Mouse (Mus musculus) left cerebral cortex, postnatal 14 days (tissue): Measurements from ENCODE around the gene Grin2b. TPM values are rescaled to one million over a fixed set of nuclear protein-coding genes. Genes with fewer than 3 reads are reported as not detected.
A peak's percentile ranks its signal among the peaks of the same experiment; 100 is the strongest.

Experiments used
- DNase-seq, 2 experiments: peaks; one replicate each; pipeline ENCODE4 v3.0.0; 2021 to 2022; ENCODE audit warnings: low spot score in 2 of 2, mixed read lengths in 1 of 2
- intact Hi-C: fragments of 180-260 bp; cut with DNase I; formaldehyde crosslinking; loops from one replicate; pipeline ENCODE4 v1.15.1; 2025
- long read RNA-seq, 2 experiments: library from polyadenylated mRNA; stranded (forward); transcript quantifications; one replicate each; pipeline ENCODE4 v2.0.0; 2021
- total RNA-seq, 2 experiments: library from RNA; stranded (reverse); gene quantifications; 2 replicates each; pipeline ENCODE4 v1.2.3; 2021

The Grin2b gene
- total RNA-seq = 100 to 1,000 TPM; 328 to 355 TPM
- long read RNA-seq, experiment 1, partial matches to known transcripts = 27 of 43 reads
- long read RNA-seq, experiment 1, other reads (novel, unspliced or antisense) = 16 of 43 reads
- long read RNA-seq, experiment 2, partial matches to known transcripts = 16 of 53 reads
- long read RNA-seq, experiment 2, other reads (novel, unspliced or antisense) = 37 of 53 reads

DNA sequence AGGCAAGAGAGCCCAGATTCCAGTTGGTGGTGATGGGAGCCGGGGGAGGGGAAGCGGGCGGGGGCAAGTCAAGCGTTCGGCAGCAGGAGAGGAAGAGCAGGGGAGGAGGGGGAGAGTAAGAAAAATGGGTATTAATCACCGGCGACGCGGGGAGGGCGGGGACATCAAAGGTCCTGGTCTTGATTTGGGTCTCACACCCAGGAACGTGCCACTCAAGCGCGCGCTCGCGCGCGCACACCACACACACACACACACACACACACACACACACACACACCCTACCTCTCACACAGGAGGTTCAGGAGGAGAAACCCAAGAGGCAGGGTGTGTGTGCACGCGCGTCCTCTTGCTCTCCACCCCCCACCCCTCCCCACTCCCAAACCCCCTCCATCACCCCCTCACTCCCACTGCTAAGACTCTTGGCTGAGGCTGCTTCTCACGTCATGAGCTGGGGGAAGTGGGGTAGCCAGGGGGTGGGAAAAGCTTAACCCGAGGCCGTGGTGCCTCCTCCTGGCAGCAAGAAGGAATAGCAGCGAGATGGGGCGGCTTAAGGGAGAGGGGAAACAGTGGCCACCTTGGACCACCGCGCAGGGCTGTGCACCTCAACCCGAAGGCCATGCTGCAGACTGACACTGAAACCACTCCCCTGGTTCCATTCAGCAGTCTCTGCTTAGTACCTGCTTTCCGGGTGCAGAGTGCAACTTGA lies at the start of gene Grin2b:
Grin2b (minus strand) TSS at position 321 of the 706 bp plus-strand sequence.
- intact Hi-C loops = loop anchor here (2.0 to 5.0 kb wide), 4 partner anchors 64 to 731 kb away; no protein-coding TSS in a partner anchor
- peak; percentile 77 to 78 for DNase-seq

DNA sequence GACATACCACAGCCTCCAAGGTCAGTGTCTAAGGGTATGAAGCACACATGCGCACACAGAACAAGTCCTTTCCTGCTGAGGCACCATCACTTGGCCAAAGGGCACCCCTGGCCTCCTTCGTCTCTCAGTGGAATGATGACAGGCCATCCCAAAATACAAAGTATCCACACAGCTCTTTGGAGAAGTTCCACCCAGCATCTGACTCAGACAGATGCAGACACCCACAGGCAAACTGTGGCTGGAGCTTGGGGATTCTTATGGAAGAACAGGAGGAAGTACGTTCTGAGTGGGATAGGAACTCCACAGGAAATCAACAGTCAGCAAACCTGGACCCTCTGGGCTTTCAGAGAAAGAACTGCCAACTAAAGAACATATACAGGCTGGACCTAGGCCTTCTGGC lies 48.6 kb upstream of the Grin2b start:
- intact Hi-C loops = no loop called here
- peak in 1 of 2 experiments; percentile 23 for DNase-seq

DNA sequence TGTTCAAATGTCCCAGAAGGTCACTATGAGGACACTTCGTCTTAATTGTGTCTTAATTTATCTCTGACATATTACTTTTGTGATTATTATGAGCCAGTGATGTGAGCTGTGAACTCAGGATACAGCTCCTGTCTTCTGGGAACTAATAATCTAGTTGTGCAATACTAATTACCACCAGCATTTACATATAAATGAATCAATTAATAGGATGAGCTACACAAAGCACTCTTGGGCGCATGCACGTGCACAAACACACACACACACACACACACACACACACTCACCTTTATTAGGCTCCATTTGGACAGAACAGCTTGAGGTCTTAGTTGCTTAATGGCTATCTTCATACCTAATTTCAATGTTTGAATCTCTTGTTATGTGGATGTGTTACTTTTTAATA lies 37.1 kb upstream of the Grin2b start:
- intact Hi-C loops = no loop called here
- no peak for DNase-seq

DNA sequence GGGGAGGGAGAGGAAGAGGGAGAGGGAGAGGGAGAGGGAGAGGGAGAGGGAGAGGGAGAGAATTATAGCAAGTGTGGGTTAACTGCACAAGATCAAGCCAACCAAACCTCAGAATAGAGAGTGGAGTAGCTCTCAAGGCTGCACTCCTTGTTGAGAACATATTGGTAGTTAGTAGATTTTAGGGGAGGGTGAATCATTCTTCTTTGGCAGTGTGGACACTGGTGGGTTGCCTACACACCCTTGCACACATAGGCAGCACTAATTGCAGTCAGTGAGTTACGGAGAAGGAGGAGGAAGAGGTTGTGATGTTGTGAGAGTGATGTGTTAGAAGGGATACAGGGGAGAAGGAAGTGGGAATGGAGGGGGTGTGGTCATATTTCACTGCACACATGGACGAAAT lies 26.5 kb upstream of the Grin2b start:
- intact Hi-C loops = no loop called here
- DNase-seq = no peak

DNA sequence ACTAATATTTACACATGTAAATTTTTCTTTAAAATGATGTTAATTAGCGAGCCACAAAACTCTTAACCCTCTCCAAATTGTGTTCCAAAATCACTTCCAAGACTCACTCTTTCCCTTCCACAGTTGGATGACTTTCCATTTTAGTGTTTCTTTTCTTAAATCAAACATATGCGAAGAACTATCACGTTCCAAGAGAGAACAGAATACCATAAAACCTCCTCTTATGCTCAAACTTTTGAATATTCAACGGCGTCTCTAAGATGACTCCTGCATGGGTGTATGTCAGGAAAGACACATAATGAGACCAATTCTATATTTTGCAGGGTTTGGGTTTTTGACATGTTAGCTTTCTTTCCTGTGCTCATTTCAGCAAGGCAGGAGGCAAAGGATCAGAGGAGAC lies 21.3 kb upstream of the Grin2b start:
- no peak for DNase-seq
- intact Hi-C loops = no loop called here

DNA sequence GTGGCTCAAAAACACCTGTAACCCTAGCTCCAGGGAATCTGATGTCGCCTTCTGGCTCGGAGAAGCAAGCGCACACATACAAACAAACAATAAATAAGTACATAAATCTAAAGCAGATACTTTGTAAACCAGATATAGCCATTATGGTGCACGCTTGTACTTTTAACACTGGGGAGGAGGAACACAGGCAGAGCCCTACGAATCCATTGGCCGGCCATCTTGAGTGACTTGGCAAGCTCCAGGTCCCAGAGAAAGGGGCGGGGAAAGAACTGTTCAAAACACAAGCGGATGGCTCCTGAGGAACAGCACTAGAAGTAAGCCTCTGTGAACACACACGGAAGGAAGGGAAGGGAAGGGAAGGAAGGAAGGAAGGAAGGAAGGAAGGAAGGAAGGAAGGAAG lies 4.8 kb upstream of the Grin2b start:
- intact Hi-C loops = no loop called here
- no peak for DNase-seq

DNA sequence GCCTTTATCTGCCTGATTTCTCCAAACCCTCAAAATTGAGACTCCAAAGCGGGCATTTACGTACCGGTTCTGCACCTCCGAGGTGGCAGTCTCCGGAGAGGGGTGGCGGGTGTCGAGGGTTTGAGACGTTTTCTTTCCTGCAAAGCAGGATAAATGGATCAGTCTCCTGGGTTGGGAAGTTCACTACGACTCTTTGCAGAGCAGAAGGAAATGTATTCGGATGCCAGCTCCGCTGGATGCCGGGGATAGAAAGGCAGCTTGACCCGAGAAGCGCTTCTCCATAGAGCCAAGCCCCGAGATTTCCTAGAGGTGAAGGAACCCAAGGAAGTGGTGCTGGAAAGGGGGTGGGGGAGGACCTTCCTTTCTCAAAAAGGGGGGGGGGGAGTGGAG lies 515 bp downstream of the Grin2b start:
- intact Hi-C loops = loop anchor here (2.0 to 5.0 kb wide), 4 partner anchors 65 to 730 kb away; no protein-coding TSS in a partner anchor
- peak in 1 of 2 experiments; percentile 39 for DNase-seq

DNA sequence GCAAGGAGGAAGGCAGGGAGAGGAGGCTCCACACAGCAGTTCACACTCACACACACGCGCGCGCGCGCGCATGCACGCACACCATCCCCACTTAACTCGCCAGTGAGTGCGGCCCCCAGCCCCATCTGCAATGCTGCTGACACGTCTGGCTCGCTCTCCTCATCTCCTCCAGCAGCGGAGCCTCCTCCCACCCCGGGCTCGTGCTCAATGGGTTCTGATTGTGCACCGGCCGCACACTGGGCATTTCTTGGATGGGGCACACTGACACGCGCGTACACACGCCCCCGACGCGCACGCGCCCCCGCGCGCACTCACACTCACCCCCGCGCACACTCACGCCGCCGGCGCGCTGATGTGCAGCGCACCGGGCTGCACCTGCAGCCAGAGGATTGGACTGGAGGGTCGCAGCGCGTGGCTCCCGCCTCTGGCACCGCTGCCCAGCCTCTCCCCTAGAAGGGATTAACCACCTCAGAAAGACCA lies 1.1 kb downstream of the Grin2b start:
- DNase-seq = peak; percentile 82 to 91
- intact Hi-C loops = loop anchor here (2.0 to 5.0 kb wide), 4 partner anchors 65 to 730 kb away; no protein-coding TSS in a partner anchor

DNA sequence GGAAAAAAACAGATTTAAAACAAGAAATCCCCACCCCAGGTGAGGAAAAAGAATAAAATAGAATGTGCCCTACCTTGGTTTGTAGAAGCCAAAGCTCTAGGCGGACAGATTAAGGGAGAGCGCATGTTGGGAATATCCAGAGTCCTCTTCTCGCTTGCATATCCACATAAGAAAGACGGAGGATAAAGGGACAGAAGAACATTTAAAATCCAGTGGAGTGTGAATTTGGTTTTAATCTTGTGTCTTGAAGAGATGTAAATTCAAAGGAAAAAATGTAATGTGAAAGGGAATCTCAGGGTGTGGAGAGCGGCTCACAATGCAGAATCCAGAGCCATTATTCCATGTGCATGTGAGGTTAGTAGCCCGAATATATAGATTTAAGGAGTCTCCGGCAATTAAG lies 2.0 kb downstream of the Grin2b start:
- DNase-seq = no peak
- intact Hi-C loops = loop anchor here (5.0 kb wide), 3 partner anchors 66 to 729 kb away; no protein-coding TSS in a partner anchor

DNA sequence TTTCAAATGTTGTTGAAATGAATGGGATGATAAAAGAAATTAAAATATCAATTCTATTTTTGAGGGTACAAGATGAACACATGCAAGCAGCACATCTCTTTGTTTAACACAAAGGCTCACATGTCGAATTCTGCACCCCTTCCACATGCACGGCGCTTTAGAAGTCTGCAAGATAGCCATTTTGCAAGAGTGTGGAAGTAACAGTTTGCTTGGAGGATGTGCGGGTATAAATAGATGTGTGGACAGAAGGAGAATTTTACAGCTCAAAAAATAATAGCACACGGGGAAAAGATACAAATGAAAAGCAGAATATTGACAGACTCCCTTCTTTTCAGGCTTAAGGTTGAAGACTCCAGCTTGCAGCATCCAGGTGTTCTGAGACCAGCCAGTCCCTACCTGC lies 2.9 kb downstream of the Grin2b start:
- intact Hi-C loops = loop anchor here (5.0 kb wide), 3 partner anchors 67 to 728 kb away; no protein-coding TSS in a partner anchor
- no peak for DNase-seq

DNA sequence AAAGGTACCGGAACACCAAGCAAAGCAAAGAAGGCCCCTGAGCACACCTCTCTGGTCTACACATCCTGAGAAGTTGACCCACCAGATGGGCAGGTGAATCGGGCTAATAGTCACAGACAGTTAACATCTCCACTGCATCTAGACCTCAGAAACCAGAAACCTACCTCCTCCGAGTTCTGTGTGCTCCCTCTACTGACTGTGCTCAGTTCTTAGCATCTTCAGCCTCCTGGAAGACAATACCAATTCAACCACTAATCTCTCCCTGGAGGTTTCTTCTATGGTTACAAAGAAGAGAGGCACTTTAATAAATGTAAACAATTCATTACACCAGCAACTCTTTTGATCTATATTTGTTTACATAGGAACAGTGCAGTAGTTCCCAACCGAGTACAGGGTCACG lies 6.0 kb downstream of the Grin2b start:
- intact Hi-C loops = no loop called here

DNA sequence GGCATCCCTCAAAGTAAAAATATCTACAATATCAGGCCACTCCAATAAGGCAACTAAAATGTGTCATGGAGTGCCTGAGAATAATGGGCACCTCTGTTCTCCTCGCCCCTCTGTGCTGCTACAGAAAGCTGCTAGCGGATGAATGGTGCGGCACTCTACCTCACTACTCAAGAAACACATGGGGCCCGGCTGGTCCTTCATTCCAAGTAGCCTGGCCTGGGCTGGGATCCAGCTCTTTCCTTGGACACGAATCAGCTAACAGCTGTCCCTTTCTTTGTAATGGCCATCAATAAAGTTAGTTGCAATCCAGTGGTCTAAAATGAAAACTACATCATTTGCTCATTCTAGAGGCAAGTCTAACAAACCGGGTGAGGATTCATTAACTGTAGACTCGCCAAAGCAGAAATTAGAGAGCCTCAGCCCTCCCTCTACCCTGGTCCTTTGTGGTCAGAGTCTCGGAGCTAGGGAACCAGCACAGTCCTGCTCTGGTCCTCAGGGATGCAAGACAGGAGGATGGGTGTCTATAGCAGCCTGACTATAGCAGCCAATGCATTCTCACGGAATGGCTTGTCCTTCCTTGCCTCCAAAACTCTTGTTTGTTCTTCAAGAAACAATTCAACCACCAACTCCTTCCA lies 7.8 kb downstream of the Grin2b start:
- intact Hi-C loops = no loop called here
- peak; percentile 58 to 65 for DNase-seq

More for the DNA sequence above, 6.0 kb downstream of the Grin2b start:
- DNase-seq = no peak

DNA sequence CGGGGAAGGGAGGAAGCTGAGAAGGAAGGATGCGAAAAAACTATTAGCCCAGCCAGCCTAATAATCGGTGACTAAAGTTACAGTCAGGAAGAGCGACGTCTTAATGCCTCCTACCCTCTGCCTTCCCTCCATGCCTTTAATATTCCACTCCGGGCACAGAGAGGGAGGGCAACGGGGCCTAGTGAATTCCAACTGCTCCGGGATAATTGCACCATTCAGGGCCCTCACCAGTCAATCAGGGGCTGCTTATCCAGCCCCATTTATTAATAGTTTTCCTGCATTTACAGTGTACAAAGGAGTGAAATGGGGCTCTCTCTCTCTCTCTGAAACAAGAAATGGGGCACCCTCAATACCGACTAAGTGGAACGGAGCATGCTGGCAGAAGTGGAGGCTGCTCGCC lies 11.2 kb downstream of the Grin2b start:
- DNase-seq = no peak
- intact Hi-C loops = loop anchor here (5.0 kb wide), 1 partner anchor 255 kb away; no protein-coding TSS in a partner anchor

DNA sequence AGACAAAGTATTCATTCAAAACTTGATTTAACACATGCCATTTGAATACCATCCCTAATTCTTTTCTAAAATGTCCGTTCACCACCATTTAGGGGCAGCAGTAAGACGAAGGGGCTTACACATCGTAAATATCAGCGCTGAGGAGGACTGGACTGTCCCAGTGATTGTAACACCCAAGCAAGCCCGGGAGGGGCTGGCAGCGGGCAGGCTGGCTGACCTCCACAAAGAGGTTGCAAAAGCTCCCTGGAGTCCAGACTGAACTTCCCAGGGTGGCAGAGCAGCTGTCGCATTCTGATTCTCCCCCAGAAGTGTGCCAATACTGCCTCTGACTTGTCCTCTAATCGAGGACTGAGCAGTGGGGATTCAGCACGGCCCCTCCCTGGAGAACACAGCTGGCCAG lies 19.9 kb downstream of the Grin2b start:
- DNase-seq = no peak
- intact Hi-C loops = no loop called here

DNA sequence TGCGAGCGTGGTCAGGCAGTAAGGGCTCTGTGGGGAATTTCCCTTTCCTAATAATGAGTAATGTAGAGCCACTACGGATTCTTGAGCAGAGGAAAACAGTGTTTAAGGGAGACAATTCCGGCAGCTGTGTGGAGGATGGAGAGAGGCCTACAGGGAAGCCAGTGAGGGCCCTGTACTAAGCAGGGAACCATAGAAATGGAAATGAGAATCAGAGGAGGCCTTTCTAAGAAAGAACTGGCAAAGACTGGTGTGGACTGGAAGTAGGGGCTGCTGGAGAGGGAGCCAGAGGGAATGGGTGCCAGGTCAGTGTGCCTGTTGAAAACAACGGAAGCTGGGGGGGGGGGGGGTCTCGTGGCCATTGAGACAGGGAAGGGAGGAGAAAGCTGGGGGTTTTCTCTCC lies 23.2 kb downstream of the Grin2b start:
- intact Hi-C loops = no loop called here
- DNase-seq = no peak

DNA sequence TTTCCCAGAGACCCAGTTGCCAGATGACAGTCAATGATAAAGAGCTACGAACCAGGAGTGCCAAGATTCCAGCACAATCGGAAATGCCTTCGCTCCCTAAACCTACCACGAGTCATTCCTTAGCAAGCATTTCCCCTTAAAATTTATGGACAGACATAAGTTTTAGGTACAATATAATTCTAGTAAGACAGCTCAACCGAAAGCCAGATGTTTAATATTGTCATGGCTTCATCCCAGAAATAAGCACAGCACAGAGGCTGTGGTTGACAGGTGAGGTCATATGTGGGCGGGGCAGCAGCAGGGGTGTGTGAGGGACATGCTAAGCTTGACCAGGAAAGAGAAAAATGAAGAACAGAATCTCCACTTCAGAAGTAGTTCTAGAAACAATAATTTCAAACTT lies 33.3 kb downstream of the Grin2b start:
- intact Hi-C loops = no loop called here

DNA sequence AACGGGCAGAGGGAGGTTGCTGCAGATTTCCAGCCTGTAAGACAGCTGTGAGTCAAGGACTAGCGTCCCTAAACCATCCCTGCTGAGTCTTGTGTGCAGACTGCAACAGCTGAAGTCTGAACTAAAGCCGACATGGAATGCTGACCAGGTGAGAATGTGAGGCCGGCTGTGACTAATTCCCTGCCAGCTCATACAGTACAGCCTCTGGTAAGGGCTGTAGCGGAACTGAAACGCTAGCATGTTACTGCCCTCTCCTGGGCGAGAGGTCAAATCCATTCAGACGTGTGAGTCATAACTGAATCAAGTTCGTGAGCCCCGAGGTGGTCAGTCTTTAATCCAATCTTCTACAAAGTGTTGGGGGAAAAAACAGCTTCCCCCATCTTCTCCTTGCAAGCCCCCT lies 42.9 kb downstream of the Grin2b start:
- intact Hi-C loops = no loop called here
- DNase-seq = no peak

More for the DNA sequence above, 33.3 kb downstream of the Grin2b start:
- DNase-seq = no peak

DNA sequence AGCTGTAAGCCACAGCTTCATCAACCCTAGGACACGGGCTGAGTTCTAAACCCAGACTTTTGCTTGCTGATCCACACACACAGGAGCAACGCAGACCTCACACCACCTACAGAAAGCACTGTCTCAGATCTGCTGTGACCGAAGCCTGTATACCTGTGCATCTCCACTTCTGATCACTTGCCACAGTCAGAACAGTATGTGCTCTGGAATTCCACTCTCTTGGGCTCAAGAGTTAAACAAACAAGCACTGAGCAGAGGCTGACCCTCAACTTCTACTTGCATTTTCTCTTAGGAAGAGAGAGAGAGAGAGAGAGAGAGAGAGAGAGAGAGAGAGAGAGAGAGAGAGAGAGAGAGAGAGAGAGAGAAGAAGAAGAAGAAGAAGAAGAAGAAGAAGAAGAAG lies 50.7 kb downstream of the Grin2b start:
- DNase-seq = no peak
- intact Hi-C loops = no loop called here

DNA sequence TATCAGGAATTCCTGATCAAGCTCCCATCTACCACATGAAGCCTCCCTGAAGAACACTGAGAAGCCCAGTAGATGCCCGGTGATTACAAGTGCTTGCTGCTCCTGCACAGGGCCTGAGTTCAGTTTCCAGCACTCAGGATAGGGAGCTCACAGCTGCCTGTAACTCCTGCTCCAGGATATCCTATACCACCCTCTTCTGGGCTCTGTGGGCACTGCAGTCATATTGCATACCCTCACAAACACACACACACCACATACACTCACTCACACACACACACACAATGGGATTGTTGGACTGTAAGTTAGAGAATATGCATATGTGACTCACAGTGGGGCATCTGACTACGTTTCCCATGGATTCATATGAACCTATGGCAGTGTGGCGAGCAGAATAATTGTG lies 55.9 kb downstream of the Grin2b start:
- no peak for DNase-seq
- intact Hi-C loops = no loop called here
